Mouse (Mus musculus) small intestine, adult 2 months (tissue): ENCODE data around the gene Kat6b. TPM values are rescaled to one million over a fixed set of nuclear protein-coding genes. Genes with fewer than 3 reads are reported as not detected.

Source experiments
- H3K27ac ChIP-seq: fragments of 200-500 bp; 2 replicates; pipeline ENCODE4 v1.5.1; 2012; ENCODE audit warnings: low read depth, low read length, control low read depth, inconsistent platforms; ENCODE audit not compliant: insufficient read depth
- H3K27me3 ChIP-seq: fragments of 200-500 bp; 2 replicates; pipeline ENCODE4 v1.6.1; 2012; ENCODE audit warnings: mild to moderate bottlenecking, moderate library complexity, low read length, inconsistent platforms; ENCODE audit not compliant: control insufficient read depth, insufficient read depth
- H3K36me3 ChIP-seq: fragments of 200-500 bp; 2 replicates; pipeline ENCODE4 v1.6.1; 2012; ENCODE audit warnings: mild to moderate bottlenecking, low read length, control low read depth, inconsistent platforms; ENCODE audit not compliant: control insufficient read depth, insufficient read depth
- H3K4me1 ChIP-seq: fragments of 200-500 bp; 2 replicates; pipeline ENCODE4 v1.6.1; 2012; ENCODE audit warnings: low read length, inconsistent platforms, mixed read lengths; ENCODE audit not compliant: control insufficient read depth, insufficient read depth, insufficient read length
- H3K4me3 ChIP-seq: fragments of 200-500 bp; 2 replicates; pipeline ENCODE4 v1.5.1; 2012; ENCODE audit warnings: low read depth, mild to moderate bottlenecking, control low read depth, inconsistent platforms, low read length, moderate library complexity
- CTCF ChIP-seq: fragments of 200-500 bp; IDR thresholded peaks from 2 replicates; pipeline ENCODE4 v1.5.1; 2012; ENCODE audit warnings: low read depth, mild to moderate bottlenecking, control low read depth, inconsistent platforms, low read length, moderate library complexity, mixed read lengths; ENCODE audit not compliant: insufficient replicate concordance, insufficient read length; ENCODE audit errors: extremely low read depth
- POLR2A ChIP-seq: fragments of 200-500 bp; IDR thresholded peaks from 2 replicates; pipeline ENCODE4 v1.6.1; 2012; ENCODE audit warnings: low read depth, mild to moderate bottlenecking, control low read depth, inconsistent platforms, low read length, moderate library complexity
- WGBS: fragments of 180-500 bp; shearing (Covaris S2); methylation state at CpG from one replicate; pipeline ENCODE4 v1.1.7; 2018; 5-methylcytosine and 5-hydroxymethylcytosine counted together
- polyA plus RNA-seq: library from polyadenylated mRNA; depleted of rRNA; stranded (reverse); fragments of >200 nt; gene quantifications from 2 replicates; pipeline ENCODE4 v1.2.3, GENCODE M21; 2012

The Kat6b gene
- polyA plus RNA-seq, 1 experiment: 8.3 TPM

- Histone ChIP-seq H3K4me1 (no peaks in the 10 kb centered on the region), H3K36me3 (peaks cover 11% of the 10 kb centered on the region), H3K27me3 (no peaks in the 10 kb centered on the region), H3K27ac (no peak overlapping the region), H3K4me3 (no peak overlapping the region)
- TF ChIP-seq CTCF: no peak
- TF ChIP-seq POLR2A: no peak
- WGBS: 50% methylated on average over 5 of the region's 5 CpGs
These were observed 193.2 kb downstream of the Kat6b start for GRCm38 (mm10) chr14:21674471-21674870.

- H3K4me3 ChIP-seq: no peak overlapping the region
- TF ChIP-seq POLR2A: no peak
- TF ChIP-seq CTCF: no peak
- no peaks in the 10 kb centered on the region for H3K27me3 ChIP-seq
- no peaks in the 10 kb centered on the region for H3K36me3 ChIP-seq
- no peak overlapping the region for H3K27ac ChIP-seq
- no peaks in the 10 kb centered on the region for H3K4me1 ChIP-seq
- 95% methylated on average over 2 of the region's 2 CpGs for WGBS
These were observed 195.0 kb downstream of the Kat6b start for GRCm38 (mm10) chr14:21676223-21676622.

DNA sequence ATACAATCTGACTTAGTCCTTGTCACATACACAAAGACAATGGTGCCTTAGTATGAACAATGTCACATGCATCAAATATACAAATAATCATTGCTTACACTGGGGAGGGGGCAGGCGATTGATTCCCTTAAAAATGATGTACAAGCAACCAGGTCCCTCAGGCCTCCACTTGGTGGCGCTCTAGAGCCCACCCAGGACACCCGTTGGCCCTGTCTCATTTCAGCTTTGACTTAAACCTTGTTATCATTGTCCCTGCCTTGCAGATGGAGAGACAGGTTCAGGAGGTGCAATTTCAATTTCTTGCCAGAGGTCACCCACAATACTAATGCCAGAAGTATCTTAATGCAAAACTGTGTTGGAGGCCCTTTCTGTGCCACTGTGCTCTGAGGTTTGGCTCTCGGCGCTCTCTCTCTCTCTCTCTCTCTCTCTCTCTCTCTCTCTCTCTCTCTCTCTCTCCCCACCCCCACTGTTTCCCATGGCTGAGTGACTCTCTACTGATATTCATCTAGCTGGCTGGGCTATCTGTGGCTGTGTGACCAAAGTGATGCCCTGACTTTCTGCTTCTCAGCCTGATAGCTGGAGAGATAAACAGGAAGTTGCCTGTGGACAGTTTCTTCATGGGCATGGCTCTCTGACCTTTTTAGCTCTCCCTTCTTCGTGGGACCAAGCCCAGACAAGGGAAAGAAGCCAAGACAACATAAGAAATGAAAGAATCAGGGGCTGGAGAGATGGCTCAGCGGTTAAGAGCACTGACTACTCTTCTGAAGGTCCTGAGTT, 197.5 kb downstream of the Kat6b start:
- Histone ChIP-seq H3K36me3 (no peaks in the 10 kb centered on the region), H3K27ac (no peak overlapping the region), H3K27me3 (no peaks in the 10 kb centered on the region), H3K4me3 (no peak overlapping the region), H3K4me1 (no peaks in the 10 kb centered on the region)
- WGBS: 44% methylated on average over 7 of the region's 7 CpGs
- TF ChIP-seq CTCF (peak; percentile 64; the same call in 1 of the 2 replicates), POLR2A (no peak)

DNA sequence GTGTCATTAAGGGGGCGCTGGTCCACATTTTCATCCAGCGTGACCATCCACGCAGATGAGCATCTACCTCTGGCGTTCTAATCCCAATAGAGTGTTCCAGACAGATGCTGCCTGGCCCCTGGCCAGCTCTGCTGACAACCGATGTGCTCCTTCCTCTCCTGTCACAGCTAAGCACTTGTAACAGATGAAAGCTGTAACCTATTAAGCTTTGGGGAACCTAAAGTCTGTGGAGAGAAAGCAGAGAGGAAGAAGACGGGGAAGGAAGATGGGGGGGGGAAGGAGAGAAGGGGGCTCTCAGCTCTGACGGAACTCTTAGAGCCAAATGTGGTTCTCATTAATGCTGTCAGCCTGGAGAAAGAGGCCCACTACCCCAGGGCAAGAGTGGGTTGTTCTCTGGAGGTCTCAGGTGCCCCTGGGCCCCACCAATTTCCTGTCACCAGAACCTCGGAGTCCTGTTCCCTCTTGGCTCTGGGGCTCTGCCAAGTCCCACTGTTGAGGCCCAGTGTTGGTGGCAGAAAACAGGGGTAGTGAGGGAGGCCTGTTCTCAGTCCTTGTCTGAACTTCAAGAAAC, 198.5 kb downstream of the Kat6b start:
- no peaks in the 10 kb centered on the region for H3K4me1 ChIP-seq
- WGBS: 66% methylated on average over 8 of the region's 8 CpGs
- TF ChIP-seq POLR2A (no peak), CTCF (no peak)
- H3K36me3 ChIP-seq: no peaks in the 10 kb centered on the region
- H3K27me3 ChIP-seq: no peaks in the 10 kb centered on the region
- no peak overlapping the region for H3K4me3 ChIP-seq
- no peak overlapping the region for H3K27ac ChIP-seq

DNA sequence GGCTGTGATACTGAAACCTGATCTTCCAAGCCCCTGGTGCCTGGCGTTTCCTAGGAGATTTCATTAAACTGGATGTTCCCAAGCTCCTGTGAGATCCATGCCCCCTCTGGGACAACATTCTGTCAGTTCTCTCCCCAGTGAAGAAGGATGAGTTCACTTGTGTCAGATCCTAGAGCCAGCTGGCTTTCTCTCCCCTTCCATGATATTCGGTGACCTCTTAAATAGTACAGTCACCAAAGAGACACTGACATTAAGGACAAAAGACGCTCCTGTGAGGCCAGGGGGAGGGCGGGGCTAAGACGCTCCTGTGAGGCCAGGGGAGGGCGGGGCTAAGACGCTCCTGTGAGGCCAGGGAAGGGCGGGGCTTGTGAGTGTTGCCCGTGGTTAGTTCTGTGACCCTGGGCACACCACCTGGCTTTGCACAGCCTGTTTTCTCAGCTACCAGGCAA, 201.5 kb downstream of the Kat6b start:
- Histone ChIP-seq H3K27me3 (no peaks in the 10 kb centered on the region), H3K4me1 (peaks cover 3% of the 10 kb centered on the region; the same call in 1 of the 2 replicates), H3K27ac (no peak overlapping the region), H3K36me3 (no peaks in the 10 kb centered on the region), H3K4me3 (no peak overlapping the region)
- TF ChIP-seq POLR2A (no peak), CTCF (no peak)
- 3% methylated on average over 9 of the region's 9 CpGs for WGBS

- Histone ChIP-seq H3K36me3 (no peaks in the 10 kb centered on the region), H3K27me3 (no peaks in the 10 kb centered on the region), H3K4me3 (no peak overlapping the region), H3K4me1 (peaks cover 3% of the 10 kb centered on the region; the same call in 1 of the 2 replicates), H3K27ac (no peak overlapping the region)
- no peak for TF ChIP-seq POLR2A
- TF ChIP-seq CTCF: no peak
- 91% methylated on average over 4 of the region's 4 CpGs for WGBS
These were observed 202.6 kb downstream of the Kat6b start for GRCm38 (mm10) chr14:21683834-21684233.

DNA sequence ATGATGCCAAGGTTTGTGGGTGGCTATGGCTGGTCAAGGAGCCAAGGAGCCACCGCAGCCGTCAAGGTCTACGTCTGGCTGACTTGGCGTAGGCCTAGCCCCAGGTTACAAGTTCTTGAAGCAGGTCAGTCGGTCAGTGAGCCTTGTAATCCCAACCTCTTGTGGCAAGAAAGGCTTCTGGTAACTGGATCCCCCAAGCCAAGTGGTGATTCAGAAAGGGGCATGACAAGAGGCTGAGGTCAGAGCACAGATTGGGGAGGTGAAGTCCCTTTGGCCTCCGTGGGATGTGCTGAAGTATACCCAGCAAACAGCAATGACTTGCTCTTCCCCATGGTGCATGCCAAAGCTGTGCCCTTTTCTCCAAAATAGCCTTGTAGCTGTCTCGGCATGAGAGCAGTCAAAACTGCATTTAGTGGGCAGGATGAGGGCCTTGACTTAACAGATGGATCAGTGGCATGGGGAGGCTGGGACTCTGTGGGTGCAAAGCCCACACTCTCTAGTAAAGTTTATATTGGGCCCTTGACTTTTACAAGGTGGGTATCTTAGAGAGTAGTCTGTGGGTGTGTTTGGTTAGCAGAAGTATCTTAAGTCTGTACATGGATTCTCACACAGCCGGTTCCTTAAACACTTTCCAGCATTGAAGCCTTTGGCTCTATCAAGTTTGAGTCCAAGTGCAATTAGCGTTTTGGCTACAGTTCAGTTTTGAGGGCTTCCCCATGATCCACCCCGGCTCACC, 204.3 kb downstream of the Kat6b start:
- Histone ChIP-seq H3K27ac (no peak overlapping the region), H3K4me3 (no peak overlapping the region), H3K36me3 (no peaks in the 10 kb centered on the region), H3K4me1 (peaks cover 3% of the 10 kb centered on the region; the same call in 1 of the 2 replicates), H3K27me3 (no peaks in the 10 kb centered on the region)
- TF ChIP-seq POLR2A (no peak), CTCF (no peak)
- WGBS: 84% methylated on average over 10 of the region's 10 CpGs
